Mouse (Mus musculus): ENCODE data around the gene Ccdc182.

GRCm38 (mm10) chr11:88327016-88327415 is 33.2 kb downstream of the Ccdc182 start:
- no peak for TF ChIP-seq EP300 (IDR thresholded peaks at IDR 0.05; ENCODE audit: insufficient read depth, low read depth, low read length)
- TF ChIP-seq CTCF (IDR thresholded peaks at IDR 0.05), result peak; percentile 18
- no peak for TF ChIP-seq POLR2A (IDR thresholded peaks at IDR 0.05; ENCODE audit: insufficient read depth, low read depth, low read length)

Data from heart, adult 2 months (tissue).